Mouse (Mus musculus) frontal cortex, adult 2 months (tissue): ENCODE results near the gene Vmn2r41. TPM values are rescaled to one million over a fixed set of nuclear protein-coding genes. Genes with fewer than 3 reads are reported as not detected.
"Not testable (repeated sequence)": the region's sequence is repeated elsewhere in the genome, so short reads cannot be mapped to it uniquely, and the experiment has no call there.

Experiments used
- DNase-seq, 2 experiments: peaks; one replicate each; pipeline ENCODE4 v3.0.0; 2022; ENCODE audit warnings: low spot score in 1 of 2; ENCODE audit errors: extremely low spot score in 1 of 2
- polyA plus RNA-seq: library from polyadenylated mRNA; depleted of rRNA; stranded (reverse); fragments of >200 nt; gene quantifications from 2 replicates; pipeline ENCODE4 v1.2.3, GENCODE M21; 2012; rRNA removed

The Vmn2r41 gene
- not detected in 2 replicates for polyA plus RNA-seq

- DNase-seq: not testable (repeated sequence)
Observed at GRCm38 (mm10) chr7:8161554-8161953, at the start of gene Vmn2r41. Gene Vmn2r41 (minus strand): TSS chr7:8161654.

- not testable (repeated sequence) for DNase-seq
Observed at GRCm38 (mm10) chr7:8200220-8200619, 38.8 kb upstream of the Vmn2r41 start, which contains the start of gene Vmn2r42. Gene Vmn2r42 (minus strand): TSS chr7:8200320.

- DNase-seq: peak in 1 of 2 experiments; percentile 1
Observed at GRCm38 (mm10) chr7:8092871-8093270, 68.6 kb downstream of the Vmn2r41 start.

Other genes with a start within 250 kb of the Vmn2r41 start
- not detected in 2 replicates for gene Vmn2r42, start 38.7 kb upstream of the Vmn2r41 start, polyA plus RNA-seq
- not detected in 2 replicates for gene Vmn2r43, start 98.9 kb upstream of the Vmn2r41 start, polyA plus RNA-seq
- gene Vmn2r44, start 221.7 kb upstream of the Vmn2r41 start, polyA plus RNA-seq: not detected in 2 replicates